Mouse (Mus musculus) embryonic facial prominence, embryonic 11.5 days (tissue): ENCODE measurements around the gene Ccdc117. TPM values are rescaled to one million over a fixed set of nuclear protein-coding genes. Genes with fewer than 3 reads are reported as not detected.

ENCODE experiments used
- polyA plus RNA-seq: library from polyadenylated mRNA; unstranded; fragments of >200 nt; fragmentation: Nextera tagmentation; extraction: Ambion mirVana; gene quantifications from 2 replicates; pipeline ENCODE4 v1.2.1, GENCODE M21; 2014

Gene Ccdc117
- polyA plus RNA-seq, 1 experiment from 2014 or later: 33.1 TPM

Other genes with a start within 250 kb of the Ccdc117 start
- 11.7 and 12.0 TPM in 2 replicates for gene Znrf3, start 97.3 kb downstream of the Ccdc117 start, polyA plus RNA-seq
- 152 and 161 TPM in 2 replicates for gene Xbp1, start 21.5 kb downstream of the Ccdc117 start, polyA plus RNA-seq
- 0.36 TPM in 1 of 2 replicates, not detected in the other for gene Ankrd36, start 27.5 kb upstream of the Ccdc117 start, polyA plus RNA-seq
- gene Mrps24, start 173.5 kb upstream of the Ccdc117 start, polyA plus RNA-seq: 170 and 176 TPM in 2 replicates
- 9.4 and 10.1 TPM in 2 replicates for gene Urgcp, start 220.2 kb upstream of the Ccdc117 start, polyA plus RNA-seq
- 121 and 126 TPM in 2 replicates for gene Dbnl, start 246.3 kb upstream of the Ccdc117 start, polyA plus RNA-seq